8 mouse cellular contexts compared by ENCODE assay signal in the genomic region with DNA sequence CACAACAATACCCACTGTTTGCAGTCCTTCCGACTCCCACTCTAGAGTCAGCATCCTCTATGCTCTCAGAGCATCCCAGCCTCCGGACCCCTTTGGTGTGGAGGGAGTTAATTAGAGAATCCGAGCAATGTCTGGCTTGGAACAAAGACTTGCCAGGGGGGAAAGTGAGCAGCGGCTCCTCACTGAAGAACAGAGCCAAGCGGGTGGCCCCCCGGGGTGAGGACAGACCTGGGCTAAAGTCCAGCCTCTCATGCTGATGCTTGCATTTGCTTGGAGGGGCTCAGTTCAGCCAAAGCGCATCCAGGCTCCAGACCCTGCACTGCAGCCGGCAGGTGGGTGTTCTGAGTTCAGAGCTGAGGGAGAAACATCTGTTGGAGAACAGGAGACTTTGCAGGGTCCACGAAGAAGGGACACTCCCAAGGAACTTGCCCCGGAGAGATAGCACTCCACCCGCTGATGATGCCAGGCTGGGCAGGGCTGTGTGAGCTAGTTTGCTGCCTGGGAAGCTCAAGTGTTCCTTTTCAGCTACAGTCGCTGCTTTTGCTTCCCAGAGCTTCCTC.
A peak's percentile ranks its signal among the peaks of the same experiment; 100 is the strongest.
DNase-seq lines count a peak whose midpoint lies in the region; ATAC-seq and TF ChIP-seq lines count a peak whose summit lies in the region.

No protein-coding gene starts in this region.

- H3K36me3 ChIP-seq in ES-E14 (ENCODE audit: control insufficient read depth, insufficient read depth, low read length, poor library complexity, severe bottlenecking) = no peaks in the 10 kb centered on the region
- H3K36me3 ChIP-seq in embryonic facial prominence, embryonic 14.5 days (ENCODE audit: control insufficient read depth, insufficient read depth, low read length) = no peaks in the 10 kb centered on the region
- H3K36me3 ChIP-seq in limb, embryonic 14.5 days (ENCODE audit: control insufficient read depth, insufficient read depth, low read length) = no peaks in the 10 kb centered on the region
- no peaks in the 10 kb centered on the region for H3K36me3 ChIP-seq in thymus, adult 2 months (ENCODE audit: control insufficient read depth, insufficient read depth, low read length)

- ATAC-seq in embryonic facial prominence, embryonic 14.5 days (ENCODE audit: low read depth) = peak; percentile 57
- peak; percentile 62 for ATAC-seq in limb, embryonic 14.5 days (ENCODE audit: low FRiP score, low read depth)

- H3K9ac ChIP-seq in ES-E14 (ENCODE audit: insufficient read depth, low read depth, low read length, poor library complexity, severe bottlenecking) = no peak overlapping the region
- H3K9ac ChIP-seq in embryonic facial prominence, embryonic 14.5 days (ENCODE audit: low read depth, low read length) = peak overlapping the region; percentile 52; the same call in 1 of the 2 replicates
- 0 out of 2 replicates have a peak overlapping the region, but pooled peaks have one; percentile 1 for H3K9ac ChIP-seq in limb, embryonic 14.5 days (ENCODE audit: low read depth, low read length, severe bottlenecking)

- peak; percentile 5 for DNase-seq in gastrocnemius, postnatal 10 days
- DNase-seq in gastrocnemius, postnatal 25 days = no peak
- peak; percentile 49 for DNase-seq in ES-E14 (ENCODE audit: low read depth, low spot score)
- peak; percentile 38 for DNase-seq in embryonic facial prominence, embryonic 14.5 days (ENCODE audit: low spot score)
- DNase-seq in limb, embryonic 14.5 days (ENCODE audit: low spot score) = peak; percentile 11
- no peak for DNase-seq in T-cell, adult 2 months (ENCODE audit: low spot score)
- DNase-seq in thymus, adult 2 months = no peak
- DNase-seq in adrenal gland, postnatal 36 days = no peak

- in situ Hi-C loops in ES-E14 (cut with MboI; ENCODE audit: low sequenced_read_pairs in 2 of 2, unreplicated experiment in 2 of 2) = no loop called here

- TF ChIP-seq CTCF in thymus, adult 2 months (IDR thresholded peaks at IDR 0.05; ENCODE audit: borderline replicate concordance, control insufficient read depth, extremely low read depth, insufficient read depth, low read length, poor library complexity) = no peak

- 0 out of 4 replicates have a peak overlapping the region, but pooled peaks of 1 of the 2 experiments have one; percentile 14 for H3K4me3 ChIP-seq in ES-E14 (ENCODE audit: insufficient read depth in 1 of 2, low read depth in 1 of 2, low read length in 2 of 2, poor library complexity in 1 of 2, severe bottlenecking in 1 of 2)
- H3K4me3 ChIP-seq in embryonic facial prominence, embryonic 14.5 days (ENCODE audit: low read depth, low read length) = peak overlapping the region; percentile 23
- H3K4me3 ChIP-seq in limb, embryonic 14.5 days (replicated peaks; ENCODE audit: low read length) = peak overlapping the region; percentile 4; the same call in 1 of the 2 replicates
- H3K4me3 ChIP-seq in thymus, adult 2 months (ENCODE audit: control insufficient read depth, insufficient read depth, low read length) = no peak overlapping the region

- no peaks in the 10 kb centered on the region for H3K9me3 ChIP-seq in ES-E14 (ENCODE audit: control insufficient read depth, insufficient read depth, low read depth, low read length)
- no peaks in the 10 kb centered on the region for H3K9me3 ChIP-seq in embryonic facial prominence, embryonic 14.5 days (ENCODE audit: control insufficient read depth, low read length)
- no peaks in the 10 kb centered on the region for H3K9me3 ChIP-seq in limb, embryonic 14.5 days (ENCODE audit: control insufficient read depth, low read length)

- H3K4me1 ChIP-seq in ES-E14 (ENCODE audit: control insufficient read depth in 2 of 2, insufficient read depth in 2 of 2, low read length in 2 of 2, poor library complexity in 1 of 2) = peaks cover 0 to 4% of the 10 kb centered on the region in 2 experiments; a peak in 1 of 4 replicates
- H3K4me1 ChIP-seq in embryonic facial prominence, embryonic 14.5 days (ENCODE audit: control insufficient read depth, insufficient read depth, low read length) = peaks cover 4% of the 10 kb centered on the region; the same call in 1 of the 2 replicates
- 0 out of 2 replicates have a peak, but pooled peaks cover 3% of the 10 kb centered on the region for H3K4me1 ChIP-seq in limb, embryonic 14.5 days (ENCODE audit: control insufficient read depth, insufficient read depth, low read length)
- H3K4me1 ChIP-seq in thymus, adult 2 months (replicated peaks; ENCODE audit: control insufficient read depth, insufficient read depth, low read length) = no peaks in the 10 kb centered on the region

- no peaks in the 10 kb centered on the region; the same call in 1 of the 2 replicates for H3K27me3 ChIP-seq in embryonic facial prominence, embryonic 14.5 days (replicated peaks; ENCODE audit: control insufficient read depth, insufficient read depth, low read length)
- H3K27me3 ChIP-seq in limb, embryonic 14.5 days (ENCODE audit: control insufficient read depth, insufficient read depth, low read length) = no peaks in the 10 kb centered on the region
- H3K27me3 ChIP-seq in thymus, adult 2 months (ENCODE audit: control insufficient read depth, insufficient read depth, low read length) = no peaks in the 10 kb centered on the region

- peak overlapping the region; percentile 53 for H3K4me2 ChIP-seq in embryonic facial prominence, embryonic 14.5 days (ENCODE audit: low read depth, low read length)
- peak overlapping the region; percentile 38 for H3K4me2 ChIP-seq in limb, embryonic 14.5 days (replicated peaks; ENCODE audit: low read depth, low read length, severe bottlenecking)

- WGBS in embryonic facial prominence, embryonic 14.5 days = 1% methylated on average over 12 of the region's 12 CpGs
- WGBS in limb, embryonic 14.5 days = 1% methylated on average over 12 of the region's 12 CpGs
- 7% methylated on average over 12 of the region's 12 CpGs for WGBS in thymus, adult 2 months

- H3K27ac ChIP-seq in ES-E14 (ENCODE audit: insufficient read depth, low read depth, low read length, poor library complexity, severe bottlenecking) = no peak overlapping the region
- H3K27ac ChIP-seq in embryonic facial prominence, embryonic 14.5 days (replicated peaks; ENCODE audit: low read depth, low read length) = no peak overlapping the region
- H3K27ac ChIP-seq in limb, embryonic 14.5 days (replicated peaks; ENCODE audit: low read depth, low read length) = no peak overlapping the region
- H3K27ac ChIP-seq in thymus, adult 2 months (ENCODE audit: control insufficient read depth, insufficient read depth, low read length) = no peak overlapping the region

- no peak for TF ChIP-seq POLR2A in limb, embryonic 14.5 days (IDR thresholded peaks at IDR 0.05; ENCODE audit: borderline replicate concordance, extremely low read depth, insufficient read depth, insufficient read length)
- TF ChIP-seq POLR2A in thymus, adult 2 months (IDR thresholded peaks at IDR 0.05; ENCODE audit: control insufficient read depth, extremely low read depth, insufficient read depth, low read length, poor library complexity) = no peak

TF ChIP-seq in ES-E14, 5 proteins besides CTCF, POLR2A, EP300 and RAD21:
- TF ChIP-seq ZNF384 (IDR thresholded peaks at IDR 0.05; ENCODE audit: low read depth, low read length) = no peak

Comparison
In these comparisons a context has a peak if more than half of its experiments do, and no peak if none do; other contexts are left out.
1. DNase-seq: peak in gastrocnemius, postnatal 10 days (single experiment), ES-E14 (single experiment), embryonic facial prominence, embryonic 14.5 days (single experiment) and limb, embryonic 14.5 days (single experiment); none in gastrocnemius, postnatal 25 days (single experiment), T-cell, adult 2 months (single experiment), thymus, adult 2 months (single experiment) and adrenal gland, postnatal 36 days (0 of 2).